Mouse (Mus musculus) natural killer cell, adult 2 months (primary cell): ENCODE data around the gene Clptm1.
"Not testable (repeated sequence)": the region's sequence is repeated elsewhere in the genome, so short reads cannot be mapped to it uniquely, and the experiment has no call there.

ENCODE experiments used
- DNase-seq, 2 experiments: peaks; one replicate each; pipeline ENCODE4 v3.0.0; 2022; ENCODE audit warnings: low spot score in 2 of 2

Gene Clptm1

DNA sequence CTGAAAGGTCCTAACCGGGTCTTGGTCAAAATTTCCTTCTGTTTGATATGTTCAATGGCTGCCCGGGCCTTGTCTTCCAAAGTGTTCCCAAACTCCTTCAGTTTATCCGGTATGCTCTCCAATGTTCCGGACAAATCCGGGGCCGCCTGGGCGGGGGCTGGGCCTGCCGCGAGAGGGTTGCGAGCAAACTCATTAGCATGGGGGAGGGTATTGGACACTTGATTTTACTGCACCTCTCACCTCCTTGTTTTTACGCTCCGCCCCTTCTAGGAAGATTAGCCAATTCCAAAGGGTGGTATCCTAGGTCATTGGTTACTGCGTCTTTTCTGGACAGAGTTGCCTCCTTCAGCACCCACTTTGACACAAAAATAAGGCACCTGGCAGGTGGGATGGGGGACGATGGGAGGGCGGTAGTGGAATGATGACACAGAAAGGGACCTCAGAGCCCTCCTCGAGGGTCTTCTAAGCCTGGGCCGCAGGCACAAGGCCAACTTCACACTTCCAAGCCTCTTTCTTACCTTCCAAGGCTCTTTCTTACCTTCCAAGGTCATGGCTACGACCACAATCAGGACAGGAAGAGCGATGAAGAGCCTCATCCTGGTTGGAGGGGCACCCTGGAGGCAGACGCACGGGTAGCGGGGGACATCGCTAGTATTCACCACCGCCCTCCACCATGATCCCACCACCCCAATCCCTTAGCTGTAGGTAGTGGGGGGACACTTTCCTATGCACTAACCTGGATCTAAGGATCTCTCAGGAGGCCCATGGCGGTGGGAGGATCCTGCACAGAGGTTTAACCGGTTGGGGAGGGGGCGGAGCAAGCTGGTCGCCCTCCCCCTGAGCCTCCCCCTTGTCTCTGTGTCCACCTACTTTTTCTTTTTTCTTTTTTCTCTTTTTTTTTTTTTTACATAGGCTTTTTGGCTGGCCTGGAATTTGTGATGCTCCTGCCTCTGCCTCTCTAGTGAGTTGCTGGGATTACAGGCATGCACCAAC is 27.3 kb upstream of the Clptm1 start, which contains the start of gene Apoc1:
TSS of gene Apoc1 (minus strand) at position 788 of the 993 bp plus-strand sequence.
- no peak for DNase-seq

DNA sequence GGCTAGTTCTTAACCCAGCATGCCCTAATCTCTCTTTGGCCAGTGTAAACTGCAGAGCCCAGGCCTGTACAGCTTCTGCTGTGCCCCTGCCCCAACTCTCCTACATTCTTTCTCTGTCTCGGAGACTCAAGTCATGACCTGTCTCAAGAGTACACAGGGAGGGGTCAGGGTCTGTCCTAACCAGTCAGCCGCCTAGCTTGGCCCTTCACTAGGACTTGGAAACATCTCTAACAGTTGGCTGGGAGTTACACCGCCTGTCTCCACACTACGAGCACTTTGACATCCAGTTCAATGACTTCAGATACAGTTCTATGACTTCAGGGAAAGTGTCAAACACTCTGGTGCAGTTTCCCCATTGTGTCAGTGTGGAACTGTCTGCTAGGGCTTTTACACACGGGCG is 26.6 kb upstream of the Clptm1 start:
- DNase-seq = no peak

DNA sequence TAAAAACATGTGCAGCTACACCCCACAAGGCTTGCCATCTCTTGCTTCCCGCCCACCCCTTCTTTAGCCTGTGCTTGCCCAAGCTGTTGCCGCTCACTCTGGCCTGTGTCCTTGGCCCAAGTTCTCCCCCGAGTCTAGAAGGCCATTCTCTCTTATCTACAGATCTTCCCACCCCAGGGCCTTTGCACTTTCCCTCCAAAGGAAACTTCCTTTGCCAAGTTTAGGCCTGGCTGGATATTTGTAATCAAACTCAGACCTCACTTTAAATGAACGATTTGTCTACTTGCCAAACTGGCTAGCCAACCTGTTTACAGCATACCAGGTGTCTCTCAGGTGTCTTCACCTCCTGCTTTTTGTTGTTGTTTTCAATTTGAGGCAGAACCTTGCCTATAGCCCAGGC is 26.0 kb upstream of the Clptm1 start:
- no peak for DNase-seq

DNA sequence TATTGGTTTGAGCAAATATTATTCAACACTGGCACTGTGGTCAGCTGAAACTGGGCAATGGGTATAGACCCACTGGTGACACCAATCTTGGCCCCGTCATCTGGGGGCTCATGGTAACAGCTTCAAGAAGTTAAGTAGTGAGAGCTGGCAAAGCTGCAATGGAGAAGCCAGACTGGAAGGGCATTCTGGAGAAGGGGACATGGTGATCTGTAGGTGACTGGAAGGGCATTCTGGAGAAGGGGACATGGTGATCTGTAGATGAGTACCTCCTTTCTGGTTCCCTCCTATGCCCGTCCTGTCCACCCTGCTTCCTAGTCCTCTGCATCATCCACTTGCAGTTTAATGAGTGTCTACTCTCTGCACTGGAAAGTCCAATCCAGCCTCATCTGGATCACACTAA is 23.8 kb upstream of the Clptm1 start:
- DNase-seq = no peak

DNA sequence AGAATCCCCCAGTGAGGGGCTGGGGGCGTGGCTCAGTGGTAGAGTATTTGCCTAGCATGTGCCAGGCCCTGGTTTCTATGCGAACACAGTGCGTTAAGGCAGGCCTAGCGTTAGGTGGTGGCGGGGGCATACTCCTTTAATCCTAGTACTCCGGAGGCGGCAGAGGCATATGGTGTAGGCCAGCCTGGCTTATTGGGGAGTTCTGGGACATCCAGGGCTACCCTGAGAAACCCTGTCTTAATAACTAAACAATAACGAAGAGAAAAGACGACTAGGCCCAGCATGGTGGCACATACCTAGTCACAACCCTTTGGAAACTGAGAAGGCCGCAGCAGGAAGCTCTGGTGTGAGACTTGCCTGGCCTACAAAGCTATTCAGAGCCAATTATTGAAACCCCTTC is 23.3 kb upstream of the Clptm1 start:
- no peak for DNase-seq

DNA sequence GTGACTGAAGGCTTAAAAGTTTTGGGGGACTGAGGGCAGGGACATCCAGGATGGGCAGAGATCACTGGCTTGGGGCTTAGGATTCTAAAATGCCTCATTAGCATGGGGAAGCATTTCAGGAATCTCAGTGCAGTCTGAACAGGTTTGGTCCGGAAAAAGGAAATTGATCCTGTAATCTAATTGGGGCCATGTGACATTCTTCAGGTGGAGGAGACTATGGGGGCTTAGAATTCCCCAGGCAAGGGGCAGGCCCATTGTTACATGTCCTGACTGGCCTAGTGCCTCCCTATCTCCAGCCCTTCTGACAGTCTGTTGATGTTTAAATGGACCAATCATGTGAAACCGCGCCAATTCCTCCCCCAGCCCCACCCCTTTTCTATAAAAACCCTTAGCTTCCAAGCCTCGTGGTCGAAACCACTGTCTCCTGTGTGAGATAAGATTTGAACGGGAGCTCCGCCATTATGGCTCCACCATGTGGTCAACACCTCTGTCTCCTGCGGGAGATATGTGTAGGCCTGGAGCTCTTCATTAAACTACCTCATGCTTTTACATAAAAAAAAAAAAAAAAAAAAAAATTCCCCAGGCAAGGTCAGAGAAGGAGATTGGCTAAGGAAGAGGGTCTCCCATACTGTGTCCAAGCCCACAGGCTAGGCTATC is 22.2 kb upstream of the Clptm1 start:
- DNase-seq = not testable (repeated sequence)

DNA sequence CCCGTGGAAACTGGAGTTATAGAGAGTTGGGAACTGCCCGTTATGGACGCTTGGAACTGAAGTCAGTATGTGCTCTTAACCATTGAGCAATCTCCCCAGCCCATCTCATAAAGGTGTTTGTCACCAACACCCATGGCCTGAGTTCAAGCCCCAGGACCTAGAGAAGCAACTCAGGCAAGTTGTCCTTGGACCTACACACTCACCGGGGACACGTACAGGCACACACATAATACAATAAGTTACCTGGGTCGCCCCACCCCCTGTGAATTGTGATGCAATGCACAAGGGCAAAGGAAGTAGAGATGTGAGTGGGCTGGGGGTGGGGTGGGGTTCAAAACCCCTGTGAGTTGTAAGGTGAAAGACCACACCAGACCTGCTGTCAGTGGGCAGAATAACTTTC is 21.7 kb upstream of the Clptm1 start:
- no peak for DNase-seq

DNA sequence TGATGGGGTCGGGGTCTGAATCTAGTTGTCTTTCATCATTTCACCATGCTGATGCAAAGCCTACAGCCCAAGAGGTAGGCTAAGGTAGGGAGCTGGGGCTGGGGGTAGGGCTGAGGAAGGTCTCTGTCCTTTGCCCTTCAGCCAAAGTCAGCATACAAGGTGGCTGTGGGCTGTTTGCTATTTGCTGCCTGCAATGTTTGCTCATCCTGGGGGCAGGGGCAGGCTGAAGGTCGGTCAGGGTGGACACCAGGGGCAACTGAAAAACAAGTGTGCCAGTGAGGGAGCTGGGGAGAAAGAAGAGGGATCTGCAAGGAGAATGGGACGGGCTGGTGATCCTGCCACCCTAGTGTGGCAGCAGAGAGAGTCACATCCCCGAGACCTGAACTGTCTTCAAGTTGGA is 20.5 kb upstream of the Clptm1 start:
- DNase-seq = no peak

DNA sequence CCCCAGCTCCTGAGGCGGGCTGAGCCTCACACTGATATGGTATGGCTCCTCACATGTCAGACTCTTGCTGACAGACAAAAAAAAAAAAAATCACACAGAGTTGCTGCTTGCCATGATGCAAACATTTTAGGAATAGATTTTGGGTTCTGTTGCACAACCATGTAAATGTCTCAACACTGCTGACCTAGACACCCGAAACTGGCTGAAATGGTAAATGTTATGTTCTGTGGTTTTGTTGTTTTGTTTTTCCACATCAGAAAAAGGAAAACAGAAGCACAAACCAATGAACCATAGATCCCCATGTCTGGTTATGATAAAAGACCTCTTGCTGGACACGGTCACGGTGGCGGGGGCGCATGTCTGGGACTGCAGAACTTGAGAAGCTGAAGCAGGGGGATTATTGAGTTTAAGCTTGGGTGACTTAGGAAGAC is 19.0 kb upstream of the Clptm1 start:
- DNase-seq = peak in 1 of 2 experiments; percentile 53

DNA sequence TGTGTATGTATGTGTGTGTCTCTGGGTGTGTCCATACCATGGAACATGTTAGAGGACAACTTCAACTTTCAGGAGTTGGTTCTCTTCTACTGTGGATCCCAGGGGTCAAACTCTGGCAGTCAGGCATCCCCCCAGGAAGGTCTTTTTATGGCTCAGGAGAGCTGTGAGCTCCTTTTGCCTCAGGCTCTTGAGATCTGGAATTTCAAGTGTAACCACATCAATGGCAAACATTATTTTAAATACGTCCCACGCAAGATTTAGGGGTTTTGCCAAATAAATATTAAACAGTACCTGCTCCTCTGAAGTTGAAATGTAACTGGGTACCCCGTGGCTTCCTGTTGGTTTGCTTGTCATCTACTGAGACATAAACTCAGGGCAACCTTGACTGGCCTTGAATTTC is 18.1 kb upstream of the Clptm1 start:
- DNase-seq = no peak

DNA sequence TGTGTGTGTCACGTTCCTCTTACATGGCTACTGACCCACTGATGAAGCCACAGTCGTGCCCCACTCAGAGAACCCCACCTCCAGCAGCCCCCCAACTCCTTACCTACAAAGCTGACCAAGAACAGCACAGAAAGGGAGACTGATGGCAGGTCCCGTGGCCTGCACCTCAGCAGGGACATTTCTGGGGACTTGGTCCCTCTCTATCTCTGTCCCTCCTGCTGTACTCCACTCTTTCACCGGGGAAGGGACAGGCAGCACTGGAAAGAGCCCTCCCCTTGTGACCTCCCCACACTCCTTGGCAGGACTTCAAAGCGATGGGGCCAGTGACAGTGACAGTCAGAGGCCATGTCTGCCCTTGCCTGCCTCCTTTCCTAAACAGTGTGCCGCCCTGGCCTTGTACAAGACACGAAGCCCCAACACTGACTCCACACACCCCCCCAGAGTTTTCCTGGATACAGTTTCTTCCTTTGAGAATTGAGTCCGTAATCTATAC is 16.4 kb upstream of the Clptm1 start, which contains the start of the genes Gm44805 and Apoc4:
TSS of gene Gm44805 (minus strand) at position 222 of the 493 bp plus-strand sequence.
TSS of gene Apoc4 (minus strand) at position 278 of the 493 bp plus-strand sequence.
- DNase-seq = no peak

DNA sequence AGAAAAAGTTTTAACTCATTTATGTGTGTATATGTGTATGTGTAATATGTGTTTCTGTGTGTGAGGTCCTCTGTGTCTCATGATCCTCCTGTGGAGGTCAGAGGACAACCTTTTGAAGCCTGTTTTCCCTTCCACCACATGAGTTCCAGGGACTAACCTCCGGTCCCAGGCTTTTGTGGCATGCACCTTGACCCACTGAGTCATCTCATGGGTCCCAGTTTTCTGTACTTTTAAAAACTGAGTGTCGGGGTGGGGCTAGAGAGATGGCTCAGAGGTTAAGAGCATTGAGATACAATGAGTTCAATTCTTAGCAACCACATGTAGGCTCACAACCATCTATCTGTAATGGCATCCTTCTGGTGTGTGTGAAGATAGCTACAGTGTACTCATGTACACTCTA is 15.9 kb upstream of the Clptm1 start:
- DNase-seq = no peak

DNA sequence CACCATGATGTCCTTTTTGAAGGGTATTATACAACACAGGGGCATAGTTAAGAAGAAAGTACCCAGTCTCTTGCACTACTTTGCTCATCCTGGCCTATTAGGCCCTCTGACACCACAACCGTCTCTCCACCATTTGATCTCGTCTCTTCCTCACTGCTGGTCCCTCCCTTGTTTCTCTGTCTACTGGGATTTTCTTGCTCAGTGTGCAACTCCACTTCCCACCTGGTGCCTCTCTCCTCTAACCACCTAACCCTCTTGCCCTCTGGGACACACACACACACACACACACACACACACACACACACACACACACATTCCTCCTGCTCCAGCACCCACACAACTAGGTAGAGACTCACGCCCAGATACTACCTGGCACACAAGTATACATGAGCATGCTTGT is 14.1 kb upstream of the Clptm1 start:
- no peak for DNase-seq

DNA sequence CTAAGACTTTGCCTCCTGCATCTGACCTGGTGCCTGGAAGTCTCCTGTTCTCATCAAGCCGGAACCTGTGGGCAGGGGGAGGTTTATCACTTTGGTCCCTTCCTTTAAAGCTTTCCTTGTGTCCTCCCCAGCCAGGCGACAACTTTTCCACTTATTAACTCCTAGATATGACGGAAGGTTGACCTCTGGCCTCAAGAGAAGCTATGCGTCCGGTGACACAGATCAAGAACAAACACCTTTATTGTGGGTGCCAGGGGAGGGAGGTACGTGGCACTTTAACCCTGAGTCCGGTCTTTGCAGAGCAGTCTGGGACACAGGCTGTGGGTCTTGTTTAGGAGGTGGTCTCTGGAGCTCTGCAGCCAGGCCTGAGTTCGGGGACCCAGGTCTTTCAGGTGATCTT is 13.0 kb upstream of the Clptm1 start, which contains the start of gene Apoc2:
TSS of gene Apoc2 (minus strand) at position 70 of the 400 bp plus-strand sequence.
- no peak for DNase-seq

DNA sequence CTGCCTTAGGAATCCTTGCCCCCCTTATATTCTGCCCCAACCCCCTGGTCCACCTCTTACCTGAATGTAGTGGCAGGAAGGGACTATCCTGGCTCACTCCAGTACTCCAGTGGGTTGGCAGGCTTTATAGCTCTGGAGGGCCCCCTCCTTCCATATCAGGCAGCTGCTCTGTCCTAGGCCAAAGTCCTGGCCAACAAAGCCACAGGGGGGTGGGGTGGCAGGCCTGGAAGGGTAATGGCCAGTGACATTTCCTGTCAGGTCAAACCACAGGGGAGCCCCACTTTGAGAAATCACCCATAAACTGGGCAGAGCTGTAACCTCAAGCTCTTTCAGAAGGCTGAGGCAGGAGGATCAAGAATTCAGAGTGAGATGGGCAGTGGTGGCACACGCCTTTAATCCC is 11.8 kb upstream of the Clptm1 start:
- peak in 1 of 2 experiments; percentile 27 for DNase-seq

DNA sequence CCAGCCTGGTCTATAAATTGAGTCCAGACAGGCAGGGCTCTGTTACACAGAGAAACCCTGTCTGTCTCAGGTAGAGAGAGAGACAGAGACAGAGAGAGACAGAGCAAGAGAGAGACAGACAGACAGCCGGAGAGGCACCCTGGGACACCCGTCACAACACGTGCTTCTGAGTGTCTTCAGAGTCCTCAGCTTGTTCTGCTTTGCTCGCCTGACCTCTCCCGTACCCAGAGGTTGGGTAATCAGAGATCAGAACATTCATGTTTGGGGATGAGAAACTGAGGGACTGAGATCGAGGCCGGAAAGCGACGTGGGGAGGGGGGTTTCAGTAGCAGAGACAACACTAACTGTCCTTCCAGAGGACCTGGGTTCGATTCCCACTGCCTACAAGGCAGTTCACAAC is 11.0 kb upstream of the Clptm1 start:
- DNase-seq = no peak

DNA sequence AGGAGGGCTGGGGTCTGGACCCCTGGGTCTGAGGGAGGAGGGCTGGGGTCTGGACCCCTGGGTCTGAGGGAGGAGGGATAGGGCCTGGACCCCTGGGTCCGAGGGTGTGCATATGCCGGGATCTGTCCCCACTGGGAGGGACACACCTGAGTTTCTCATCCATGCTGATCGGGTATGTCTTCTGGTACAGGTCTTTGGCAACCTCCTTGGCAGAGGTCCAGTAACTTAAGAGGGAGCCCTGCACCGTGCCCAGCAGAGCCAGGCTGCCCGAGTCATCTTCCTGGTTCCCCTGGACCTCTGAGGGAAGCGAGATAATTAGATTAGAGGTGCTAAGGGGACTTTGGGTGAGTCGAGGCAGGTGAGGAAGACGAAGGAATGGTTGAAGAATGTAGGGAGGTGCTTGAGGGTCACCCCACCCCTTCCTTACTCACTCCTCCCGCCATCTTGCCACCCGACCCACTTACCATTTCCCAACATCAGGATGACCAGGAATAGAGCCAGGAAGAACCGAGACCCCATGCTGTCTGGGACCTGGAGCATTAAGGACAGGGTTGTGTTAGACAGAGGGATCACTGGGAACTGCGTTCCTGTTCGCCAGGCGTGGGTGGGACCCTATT is 8.4 kb upstream of the Clptm1 start:
- DNase-seq = no peak

DNA sequence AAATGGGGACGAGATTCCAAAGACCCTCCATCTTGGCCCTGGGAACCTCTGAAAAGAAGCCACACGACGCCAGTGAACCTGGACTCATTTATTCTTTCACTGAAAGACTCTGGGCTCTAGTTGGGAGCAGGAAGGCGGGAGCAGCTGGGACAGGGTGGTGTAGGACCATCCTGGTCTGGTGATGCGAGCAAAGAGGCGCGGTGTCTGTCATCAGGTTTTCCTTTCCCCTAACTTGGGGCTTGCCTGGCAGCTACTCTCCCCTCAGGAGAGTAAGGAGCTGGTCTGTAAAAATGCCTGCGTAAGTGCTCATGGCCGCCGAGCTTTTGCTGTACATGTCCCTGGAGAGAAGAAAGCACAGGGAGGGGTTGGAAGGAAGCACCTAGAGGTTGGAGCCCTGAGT is 6.7 kb upstream of the Clptm1 start:
- DNase-seq = no peak

DNA sequence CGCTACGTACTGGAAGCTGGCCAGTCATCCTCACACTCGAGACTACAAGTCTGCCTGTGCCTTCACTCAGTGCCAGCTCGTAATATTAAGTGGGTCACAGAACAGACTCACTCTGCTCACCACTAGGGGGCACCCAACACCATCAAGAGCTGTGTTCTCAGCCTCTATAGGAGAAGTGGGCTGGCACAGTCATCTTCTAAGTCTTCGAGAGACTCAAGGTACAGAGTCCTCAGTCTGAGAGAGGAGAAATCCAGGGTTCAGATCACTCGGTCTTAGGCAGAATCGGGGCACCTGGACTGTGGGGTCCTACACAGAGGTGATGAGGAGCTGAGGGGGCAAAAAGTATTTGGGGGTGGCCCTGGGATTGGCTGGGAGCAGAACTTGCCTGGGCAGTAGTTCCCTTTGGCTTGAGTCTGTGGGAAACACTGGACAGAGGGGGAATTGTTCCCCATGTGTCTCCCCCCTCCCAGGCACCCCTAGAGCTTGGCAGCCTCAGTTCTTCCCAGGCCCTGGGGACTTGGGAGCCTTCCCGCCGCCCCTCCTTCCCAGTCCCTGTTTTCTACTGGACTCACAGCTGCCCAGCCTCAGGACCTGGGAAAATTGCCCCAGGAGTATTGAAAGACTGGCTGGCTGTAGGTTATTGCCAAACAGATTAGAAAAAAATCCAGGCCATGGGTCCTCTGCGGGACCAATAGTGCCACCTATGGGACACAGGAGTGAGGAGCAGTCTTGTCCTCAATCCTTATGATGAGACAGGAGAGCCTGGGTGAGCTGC is 4.3 kb upstream of the Clptm1 start:
- DNase-seq = peak; percentile 84 to 91

DNA sequence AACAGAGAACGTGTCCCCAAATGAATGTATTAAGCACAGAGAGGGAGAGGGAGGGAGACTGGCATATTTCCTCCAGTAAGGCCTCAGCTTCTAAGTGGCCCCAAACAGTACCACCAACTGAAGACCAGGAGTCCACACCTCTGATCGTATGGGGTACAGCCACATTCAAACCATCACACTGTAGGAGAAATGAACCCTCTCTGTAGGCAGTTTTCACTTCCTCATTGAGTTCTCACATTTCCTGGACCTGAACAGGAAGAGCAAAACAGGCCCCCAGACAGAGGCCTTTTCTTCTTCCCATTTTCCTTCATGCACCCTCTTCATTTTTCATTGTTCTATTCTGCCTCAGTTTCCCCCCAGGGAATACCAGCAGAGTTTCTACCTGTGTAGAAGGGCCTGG is 2.6 kb upstream of the Clptm1 start:
- peak in 1 of 2 experiments; percentile 29 for DNase-seq

DNA sequence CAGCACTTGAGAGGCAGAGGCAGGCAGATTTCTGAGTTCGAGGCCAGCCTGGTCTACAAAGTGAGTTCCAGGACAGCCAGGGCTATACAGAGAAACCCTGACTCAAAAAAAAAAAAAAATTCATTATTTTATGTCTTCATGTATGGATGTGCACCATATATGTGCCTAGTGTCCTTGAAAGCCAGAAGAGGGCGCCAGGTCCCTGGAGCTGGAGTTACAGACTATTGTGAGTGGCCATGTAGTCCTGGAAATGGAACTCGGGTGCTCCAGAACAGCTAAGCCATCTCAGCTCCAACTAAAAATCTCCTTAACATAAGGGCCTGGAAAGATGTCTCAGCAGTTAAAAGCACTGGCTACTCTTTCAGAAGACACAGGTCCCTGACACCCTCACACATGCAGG is 1.9 kb upstream of the Clptm1 start:
- no peak for DNase-seq
